Mouse (Mus musculus) limb, embryonic 14.5 days (tissue): ENCODE measurements at regions not wholly inside any gene's neighbourhood (a gene's known extent, or its start where the extent isn't known, plus 50 kb on each side); places are given as distances from the start of the nearest gene placed in this dataset.

Experiments
- ATAC-seq: fragments of 200-750 bp; cut with Nextera tagmentation; 2 replicates; pipeline ENCODE4 v1.8.0; 2017; ENCODE audit warnings: low read depth, moderate number of reproducible peaks, moderate TSS enrichment; ENCODE audit not compliant: low FRiP score
- DNase-seq: peaks from one replicate; pipeline ENCODE4 v3.0.0-alpha.2; 2015; ENCODE audit warnings: low spot score
- H3K27ac ChIP-seq: fragments of 300-500 bp; sonication (generic); replicated peaks from 2 replicates; pipeline ENCODE4 v1.5.1; 2014; ENCODE audit warnings: low read depth, mild to moderate bottlenecking, low read length, moderate library complexity, mixed read lengths
- H3K27me3 ChIP-seq: fragments of 300-500 bp; sonication (generic); 2 replicates; pipeline ENCODE4 v1.6.1; 2014; ENCODE audit warnings: low read length, mixed read lengths; ENCODE audit not compliant: control insufficient read depth, insufficient read depth
- H3K36me3 ChIP-seq: fragments of 300-500 bp; sonication (generic); 2 replicates; pipeline ENCODE4 v1.6.1; 2014; ENCODE audit warnings: mild to moderate bottlenecking, low read length, moderate library complexity, mixed read lengths; ENCODE audit not compliant: control insufficient read depth, insufficient read depth
- H3K4me1 ChIP-seq: fragments of 300-500 bp; sonication (generic); 2 replicates; pipeline ENCODE4 v1.6.1; 2014; ENCODE audit warnings: antibody characterized with exemption, low read length, mixed read lengths; ENCODE audit not compliant: control insufficient read depth, insufficient read depth
- H3K4me2 ChIP-seq: fragments of 300-500 bp; sonication (generic); replicated peaks from 2 replicates; pipeline ENCODE4 v1.6.1; 2014; ENCODE audit warnings: low read depth, mild to moderate bottlenecking, low read length, moderate library complexity; ENCODE audit not compliant: severe bottlenecking
- H3K4me3 ChIP-seq: fragments of 300-500 bp; sonication (generic); replicated peaks from 2 replicates; pipeline ENCODE4 v1.5.1; 2014; ENCODE audit warnings: low read length
- H3K9ac ChIP-seq: fragments of 300-500 bp; sonication (generic); 2 replicates; pipeline ENCODE4 v1.6.1; 2014; ENCODE audit warnings: mild to moderate bottlenecking, low read depth, low read length, moderate library complexity; ENCODE audit not compliant: severe bottlenecking
- H3K9me3 ChIP-seq: fragments of 300-500 bp; sonication (generic); 2 replicates; pipeline ENCODE4 v1.6.1; 2016; ENCODE audit warnings: low read length; ENCODE audit not compliant: control insufficient read depth
- POLR2A ChIP-seq: fragments of 200-500 bp; IDR thresholded peaks from 2 replicates; pipeline ENCODE4 v1.8.0; 2012; ENCODE audit warnings: inconsistent platforms, mild to moderate bottlenecking, moderate library complexity, borderline replicate concordance; ENCODE audit not compliant: insufficient read depth, insufficient read length; ENCODE audit errors: extremely low read depth
- WGBS: fragments of 180-500 bp; shearing (Covaris S2); extraction: QIAGEN DNeasy Blood & Tissue Kit; methylation state at CpG from one replicate; pipeline ENCODE4 v1.1.7; 2014; 5-methylcytosine and 5-hydroxymethylcytosine counted together

- H3K4me2 ChIP-seq, result no peak overlapping the region
- H3K36me3 ChIP-seq, result no peaks in the 10 kb centered on the region
- WGBS, result 60% methylated on average over 7 of the region's 7 CpGs
- H3K9me3 ChIP-seq, result no peaks in the 10 kb centered on the region
- ATAC-seq, result peak; percentile 47; the same call in 1 of the 2 replicates
- H3K4me3 ChIP-seq, result no peak overlapping the region
- H3K27me3 ChIP-seq, result no peaks in the 10 kb centered on the region
- peak; percentile 16 for DNase-seq
- no peak for TF ChIP-seq POLR2A
- no peak overlapping the region for H3K27ac ChIP-seq
- H3K4me1 ChIP-seq, result no peaks in the 10 kb centered on the region
- H3K9ac ChIP-seq, result no peak overlapping the region
Observed at GRCm38 (mm10) chr4:100683757-100684156, 92.7 kb upstream of the Cachd1 start.

- ATAC-seq, result no peak
- no peak for DNase-seq
- H3K36me3 ChIP-seq, result no peaks in the 10 kb centered on the region
- no peak overlapping the region for H3K4me2 ChIP-seq
- no peaks in the 10 kb centered on the region for H3K9me3 ChIP-seq
- H3K27ac ChIP-seq, result no peak overlapping the region
- 56% methylated on average over 5 of the region's 5 CpGs for WGBS
- no peak overlapping the region for H3K9ac ChIP-seq
- TF ChIP-seq POLR2A, result no peak
- no peaks in the 10 kb centered on the region for H3K4me1 ChIP-seq
- no peak overlapping the region for H3K4me3 ChIP-seq
- no peaks in the 10 kb centered on the region for H3K27me3 ChIP-seq
Observed at GRCm38 (mm10) chr4:100700002-100700401, 76.5 kb upstream of the Cachd1 start.

GRCm38 (mm10) chr4:100700418-100700817, 76.1 kb upstream of the Cachd1 start:
- ATAC-seq (no peak), DNase-seq (peak; percentile 15)
- Histone ChIP-seq H3K27ac (no peak overlapping the region), H3K4me2 (no peak overlapping the region), H3K9me3 (no peaks in the 10 kb centered on the region), H3K36me3 (no peaks in the 10 kb centered on the region), H3K4me1 (no peaks in the 10 kb centered on the region), H3K9ac (no peak overlapping the region), H3K27me3 (no peaks in the 10 kb centered on the region), H3K4me3 (no peak overlapping the region)
- 60% methylated on average over 5 of the region's 5 CpGs for WGBS
- no peak for TF ChIP-seq POLR2A

- Histone ChIP-seq H3K9me3 (no peaks in the 10 kb centered on the region), H3K36me3 (no peaks in the 10 kb centered on the region), H3K4me2 (no peak overlapping the region), H3K27ac (no peak overlapping the region), H3K27me3 (no peaks in the 10 kb centered on the region), H3K4me1 (peaks cover 5% of the 10 kb centered on the region; the same call in 1 of the 2 replicates), H3K4me3 (no peak overlapping the region), H3K9ac (no peak overlapping the region)
- WGBS, result 40% methylated on average over 6 of the region's 6 CpGs
- TF ChIP-seq POLR2A, result no peak
- DNase-seq, result no peak
- ATAC-seq, result no peak
Observed at GRCm38 (mm10) chr4:100705960-100706359, 70.5 kb upstream of the Cachd1 start.

- Histone ChIP-seq H3K9me3 (no peaks in the 10 kb centered on the region), H3K27ac (0 out of 2 replicates have a peak overlapping the region, but pooled peaks have one; percentile 30), H3K36me3 (no peaks in the 10 kb centered on the region), H3K4me2 (no peak overlapping the region), H3K4me1 (peaks cover 5% of the 10 kb centered on the region; the same call in 1 of the 2 replicates), H3K9ac (no peak overlapping the region), H3K4me3 (no peak overlapping the region), H3K27me3 (no peaks in the 10 kb centered on the region)
- WGBS, result 53% methylated on average over 6 of the region's 6 CpGs
- TF ChIP-seq POLR2A, result no peak
- no peak for ATAC-seq
- no peak for DNase-seq
Observed at GRCm38 (mm10) chr4:100707125-100707524, 69.3 kb upstream of the Cachd1 start.

- no peak overlapping the region for H3K27ac ChIP-seq
- H3K9me3 ChIP-seq, result no peaks in the 10 kb centered on the region
- DNase-seq (no peak), ATAC-seq (no peak)
- H3K36me3 ChIP-seq, result no peaks in the 10 kb centered on the region
- no peak overlapping the region for H3K9ac ChIP-seq
- no peak for TF ChIP-seq POLR2A
- 95% methylated on average over 5 of the region's 5 CpGs for WGBS
- H3K4me1 ChIP-seq, result peaks cover 5% of the 10 kb centered on the region; the same call in 1 of the 2 replicates
- H3K27me3 ChIP-seq, result no peaks in the 10 kb centered on the region
- no peak overlapping the region for H3K4me2 ChIP-seq
- no peak overlapping the region for H3K4me3 ChIP-seq
Observed at GRCm38 (mm10) chr4:100708247-100708646, 68.2 kb upstream of the Cachd1 start.
